Mouse (Mus musculus): ENCODE data around the gene Msh5.

The Msh5 gene

DNA sequence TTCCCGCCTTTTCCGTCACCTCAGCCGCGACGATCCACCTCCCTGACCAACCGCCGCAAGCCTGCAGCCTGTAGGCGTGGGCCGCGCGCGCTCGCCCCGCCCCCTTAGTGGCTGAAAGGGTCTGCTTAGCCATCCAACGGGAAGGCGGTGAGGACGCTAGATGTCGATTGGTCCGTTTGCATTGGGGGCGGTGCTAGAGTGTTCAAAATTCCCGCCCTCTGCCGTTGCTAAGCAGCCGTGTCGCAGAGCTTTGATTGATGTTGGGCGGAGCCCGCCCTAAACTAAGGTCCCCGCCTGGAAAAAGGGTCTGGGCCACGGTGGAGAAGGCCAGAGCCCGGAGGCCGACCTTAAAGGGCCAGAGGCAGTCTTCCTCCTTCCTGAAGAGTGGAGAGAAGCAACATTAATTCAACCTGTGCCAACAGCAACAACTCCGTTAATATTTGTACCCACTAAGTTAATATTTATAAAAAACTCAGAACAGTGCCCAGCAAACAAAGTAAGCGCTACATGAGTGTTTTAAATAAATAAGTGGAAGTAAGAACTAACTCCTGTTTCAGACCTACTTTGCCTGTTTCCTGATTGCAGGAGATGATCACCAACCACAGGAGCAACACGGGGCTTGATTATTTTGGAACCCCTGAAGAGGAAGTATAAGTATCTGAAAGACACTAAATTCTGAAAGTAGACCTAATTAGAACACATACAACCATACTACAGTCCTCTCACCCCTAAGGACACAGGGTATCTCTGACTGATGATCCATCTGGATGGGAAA lies at the start of gene Msh5:
Msh5 (minus strand) TSS at position 65 of the 775 bp plus-strand sequence.
- CTCF ChIA-PET = interaction anchor here (0.6 to 1.5 kb wide), 3 partner anchors 12 to 182 kb away, joined by 3 to 5 read pairs (median 5); partner anchors contain the start of genes Ddah2 and Sapcd1

DNA sequence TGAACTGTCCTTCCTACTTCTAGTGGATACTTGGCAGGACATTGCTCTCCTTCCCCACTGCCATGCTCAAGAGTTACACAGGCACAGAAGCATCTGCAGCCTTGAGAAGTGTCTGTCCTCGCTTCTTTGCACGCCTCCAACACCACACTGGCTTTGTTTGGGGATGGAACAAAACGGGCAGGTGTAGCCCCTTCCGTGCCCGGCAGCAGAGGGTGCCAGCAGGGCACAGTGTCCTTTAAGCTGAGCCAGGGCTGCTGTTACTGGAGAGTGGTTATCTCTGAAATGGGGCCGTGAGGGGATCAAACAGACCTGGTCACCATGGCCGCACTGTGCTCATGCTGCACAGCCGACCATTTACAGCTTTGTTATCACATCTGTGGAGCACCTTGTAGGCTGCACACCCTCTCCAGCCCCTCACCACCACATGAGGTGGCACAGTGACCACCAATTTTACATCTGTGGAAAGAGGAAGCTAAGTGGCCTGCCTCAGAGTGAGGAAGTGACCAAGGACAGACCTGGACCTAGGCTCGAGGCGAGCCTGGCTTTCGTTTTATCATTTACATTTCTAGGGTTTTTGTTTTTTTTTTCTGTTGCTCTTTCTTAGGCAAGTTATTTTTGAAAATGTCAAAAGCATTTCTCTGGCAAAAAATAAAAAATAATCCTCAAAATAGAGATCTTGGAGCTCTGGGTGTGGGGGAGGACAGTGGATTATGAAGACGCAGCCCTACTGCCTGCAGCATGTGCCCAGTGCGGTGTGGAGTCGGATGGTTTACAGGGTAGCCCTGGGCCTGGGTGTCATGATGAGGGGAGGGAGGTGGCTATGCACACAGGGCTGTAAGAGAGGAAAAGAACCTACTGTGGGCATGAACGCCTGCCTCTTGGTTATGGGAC lies 48.2 kb upstream of the Msh5 start:
- CTCF ChIA-PET = interaction anchor here (0.6 to 0.7 kb wide), 3 partner anchors 34 to 483 kb away, joined by 4 to 11 read pairs (median 6); no protein-coding TSS in a partner anchor

DNA sequence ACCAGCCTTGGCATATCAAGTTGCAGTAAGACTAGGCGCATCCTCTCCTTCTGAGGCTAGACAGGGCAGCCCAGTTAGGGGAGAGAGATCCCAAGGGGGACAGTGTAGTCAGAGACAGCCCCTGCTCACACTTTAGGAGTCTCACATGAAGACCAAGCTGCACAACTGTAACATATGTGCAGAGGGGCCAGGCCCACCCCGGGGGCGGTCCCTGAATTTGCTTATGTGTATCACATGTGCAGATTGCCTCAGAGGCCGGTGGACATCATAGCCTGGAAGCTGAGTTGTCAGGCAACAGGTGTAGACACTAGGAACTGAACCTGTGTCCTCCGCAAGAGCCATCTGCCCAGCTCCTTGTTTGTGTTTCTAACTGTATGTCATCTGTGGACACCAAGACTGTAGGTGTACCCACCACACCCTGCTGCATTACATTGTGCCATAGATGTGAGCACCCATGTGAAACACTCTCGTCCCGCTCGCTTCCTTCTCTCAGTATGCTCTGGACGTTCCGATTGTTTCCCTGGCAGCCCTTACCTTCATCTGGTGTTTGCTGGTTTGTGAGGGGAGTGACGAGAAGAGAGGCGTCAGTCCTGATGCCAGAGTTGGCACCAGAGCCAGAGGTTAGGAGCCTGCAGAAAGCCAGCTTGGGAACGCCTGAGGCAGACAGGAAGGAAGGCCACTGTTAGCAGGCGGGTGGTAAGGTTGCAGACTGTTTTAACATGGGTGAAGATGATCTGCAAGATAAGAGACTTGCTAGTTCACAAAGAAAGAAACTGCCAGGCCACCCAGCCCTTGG lies 46.1 kb upstream of the Msh5 start:
- CTCF ChIA-PET = no interaction called here

DNA sequence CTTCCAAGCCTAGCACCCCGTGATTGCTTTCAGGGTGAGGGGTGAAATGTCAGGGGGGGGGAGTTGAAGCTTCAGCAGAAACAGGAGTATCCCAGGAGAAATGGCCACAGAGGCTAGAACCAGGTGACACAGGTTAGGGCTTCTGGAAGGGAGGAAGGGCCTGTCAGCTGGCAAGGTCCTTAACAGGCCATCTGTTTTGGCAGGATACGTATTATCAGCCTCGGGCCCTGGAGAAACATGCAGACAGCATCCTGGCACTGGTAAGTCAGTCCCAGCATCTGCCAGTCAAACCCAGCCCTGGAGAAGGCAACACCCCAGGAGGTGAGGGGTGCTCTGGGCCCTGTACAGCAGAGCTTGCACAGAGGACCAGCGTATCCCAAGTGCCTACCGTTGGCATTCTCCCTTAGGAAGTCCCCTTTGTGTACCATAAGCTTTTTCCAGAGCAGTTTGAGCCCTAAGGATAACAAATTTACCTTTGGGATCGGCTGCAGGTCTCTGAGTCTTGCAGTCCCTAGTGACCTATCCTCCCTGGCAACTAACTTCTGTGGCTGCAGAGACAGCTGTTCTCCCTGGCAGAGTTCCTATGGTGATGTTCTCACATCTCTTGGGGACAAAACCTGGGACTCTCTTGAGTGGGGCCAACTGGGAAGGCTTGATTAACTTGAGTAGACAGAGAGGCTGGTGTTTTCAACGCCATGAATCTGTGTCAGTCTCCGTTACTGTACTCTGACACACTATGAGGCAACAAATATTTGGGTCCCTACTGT lies 43.8 kb upstream of the Msh5 start:
- CTCF ChIA-PET = interaction anchor here (0.6 kb wide), 1 partner anchor 41 kb away, joined by 3 read pairs; the partner anchor contains the start of gene Clic1

DNA sequence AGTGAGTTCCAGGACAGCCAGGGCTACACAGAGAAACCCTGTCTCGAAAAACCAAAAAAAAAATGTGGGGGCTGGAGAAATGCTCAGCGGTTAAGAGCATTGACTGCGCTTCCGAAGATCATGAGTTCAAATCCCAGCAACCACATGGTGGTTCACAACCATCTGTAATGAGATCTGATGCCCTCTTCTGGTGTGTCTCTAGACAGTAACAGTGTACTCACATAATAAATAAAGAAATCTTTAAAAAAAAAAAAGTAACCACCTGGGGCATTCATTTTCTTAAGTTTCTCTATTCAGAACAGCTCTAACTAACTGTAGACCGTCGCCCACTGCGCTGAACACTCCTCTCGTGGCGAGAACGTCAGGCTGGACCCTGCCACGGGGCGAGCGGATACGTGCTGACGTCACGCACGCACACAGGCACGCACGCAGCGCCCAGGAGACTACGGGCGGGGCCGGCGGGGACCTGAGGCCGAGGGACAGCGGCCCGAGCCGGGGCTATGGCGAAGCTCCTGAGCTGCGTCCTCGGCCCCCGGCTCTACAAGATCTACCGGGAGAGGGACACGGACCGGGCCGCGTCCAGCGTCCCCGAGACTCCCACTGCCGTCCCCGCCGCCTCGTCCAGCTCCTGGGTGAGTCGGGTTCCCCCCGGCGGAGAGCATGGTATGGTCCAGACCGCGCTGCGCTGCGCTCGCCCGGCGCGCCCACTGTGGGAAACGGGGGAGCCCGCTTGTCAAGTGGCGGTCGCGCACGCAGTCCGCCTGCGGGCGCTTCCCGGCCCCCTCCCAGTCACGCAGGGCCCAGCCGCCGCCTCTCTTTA lies 42.5 kb upstream of the Msh5 start, which contains the start of gene Abhd16a:
Abhd16a (plus strand) TSS at position 439 of the 820 bp plus-strand sequence.
- CTCF ChIA-PET = interaction anchor here (0.6 kb wide), 1 partner anchor 141 kb away, joined by 3 read pairs; no protein-coding TSS in a partner anchor

DNA sequence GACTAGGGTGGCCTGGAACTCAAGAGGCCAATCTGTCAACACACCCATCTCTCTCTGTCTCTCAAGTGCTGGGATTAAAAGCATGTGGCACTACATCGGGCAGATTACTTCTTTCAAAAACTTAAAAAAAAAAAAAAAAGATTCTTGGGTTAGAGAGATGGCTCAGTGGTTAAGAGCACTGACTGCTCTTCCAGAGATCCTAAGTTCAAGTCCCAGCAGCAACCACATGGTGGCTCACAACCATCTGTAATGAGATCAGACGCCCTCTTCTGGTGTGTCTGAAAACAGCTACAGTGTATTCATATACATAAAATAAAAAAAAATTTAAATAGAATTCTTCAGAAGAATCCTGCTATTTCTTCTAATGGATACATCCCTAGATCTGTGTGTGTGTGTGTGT lies 41.6 kb upstream of the Msh5 start:
- CTCF ChIA-PET = interaction anchor here (0.7 kb wide), 1 partner anchor 82 kb away, joined by 4 read pairs; no protein-coding TSS in a partner anchor

DNA sequence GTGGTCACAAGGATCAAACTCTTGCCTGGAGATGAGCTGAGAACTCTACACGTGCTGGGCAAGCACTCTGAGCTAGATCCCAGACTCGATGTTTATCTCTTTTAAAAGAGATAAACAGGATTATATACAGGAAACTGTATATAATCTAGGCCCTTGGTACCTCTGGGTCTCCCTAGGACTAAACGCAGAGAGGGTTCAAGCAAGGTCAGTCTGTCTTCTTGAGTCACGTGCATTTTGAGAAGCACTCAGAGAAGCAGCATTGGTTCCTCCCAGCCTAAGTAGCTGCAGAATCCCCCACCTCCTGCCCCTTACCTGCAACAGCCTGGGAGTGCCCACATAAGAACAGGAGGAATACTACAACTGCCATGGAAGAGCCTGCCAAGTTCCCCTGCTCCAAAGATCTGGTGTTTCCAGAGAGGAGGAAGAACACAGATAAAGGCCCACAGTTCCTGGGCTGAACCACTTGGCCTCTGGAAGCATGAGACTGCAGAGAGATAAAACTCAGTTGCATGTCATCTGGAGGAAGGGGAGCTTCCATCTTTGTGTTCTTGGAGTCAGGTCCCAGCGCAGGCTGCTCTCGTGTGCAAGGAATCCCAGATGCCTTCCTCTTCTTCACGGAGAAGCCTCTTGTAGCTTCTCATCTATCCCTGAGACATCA lies 38.8 kb upstream of the Msh5 start, which contains the start of gene Ly6g6f:
Ly6g6f (minus strand) TSS at position 403 of the 658 bp plus-strand sequence.
- CTCF ChIA-PET = interaction anchor here (0.6 kb wide), 1 partner anchor 960 kb away, joined by 3 read pairs; no protein-coding TSS in a partner anchor

DNA sequence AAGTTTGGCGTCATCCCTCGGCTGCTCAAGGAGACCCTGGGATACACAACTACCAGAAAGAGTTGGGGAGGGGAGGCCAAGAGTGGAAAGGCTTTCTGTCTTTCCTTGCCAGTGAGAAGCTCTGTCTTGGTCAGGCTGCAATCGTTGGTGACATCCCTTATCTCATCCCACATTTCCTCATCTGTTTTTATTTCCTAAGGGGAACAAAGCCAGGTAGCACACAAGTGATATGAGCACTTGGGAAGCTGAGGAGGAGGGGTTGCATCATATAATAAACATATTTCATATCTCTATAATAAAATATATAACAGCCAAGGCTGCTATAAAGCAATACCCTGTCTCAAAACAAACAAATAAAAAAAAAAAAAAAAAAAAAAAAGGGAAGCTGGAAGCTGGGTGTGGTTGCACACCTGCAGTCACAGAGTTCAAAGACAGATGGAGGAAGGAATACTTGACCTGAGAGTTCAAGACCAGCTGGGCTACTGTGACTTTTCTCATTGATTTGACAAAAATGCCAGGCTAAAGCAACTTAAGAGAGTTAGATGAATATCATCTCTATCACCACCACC lies 37.5 kb upstream of the Msh5 start:
- CTCF ChIA-PET = interaction anchor here (0.7 kb wide), 1 partner anchor 102 kb away, joined by 10 read pairs; the partner anchor contains the start of gene Lsm2

DNA sequence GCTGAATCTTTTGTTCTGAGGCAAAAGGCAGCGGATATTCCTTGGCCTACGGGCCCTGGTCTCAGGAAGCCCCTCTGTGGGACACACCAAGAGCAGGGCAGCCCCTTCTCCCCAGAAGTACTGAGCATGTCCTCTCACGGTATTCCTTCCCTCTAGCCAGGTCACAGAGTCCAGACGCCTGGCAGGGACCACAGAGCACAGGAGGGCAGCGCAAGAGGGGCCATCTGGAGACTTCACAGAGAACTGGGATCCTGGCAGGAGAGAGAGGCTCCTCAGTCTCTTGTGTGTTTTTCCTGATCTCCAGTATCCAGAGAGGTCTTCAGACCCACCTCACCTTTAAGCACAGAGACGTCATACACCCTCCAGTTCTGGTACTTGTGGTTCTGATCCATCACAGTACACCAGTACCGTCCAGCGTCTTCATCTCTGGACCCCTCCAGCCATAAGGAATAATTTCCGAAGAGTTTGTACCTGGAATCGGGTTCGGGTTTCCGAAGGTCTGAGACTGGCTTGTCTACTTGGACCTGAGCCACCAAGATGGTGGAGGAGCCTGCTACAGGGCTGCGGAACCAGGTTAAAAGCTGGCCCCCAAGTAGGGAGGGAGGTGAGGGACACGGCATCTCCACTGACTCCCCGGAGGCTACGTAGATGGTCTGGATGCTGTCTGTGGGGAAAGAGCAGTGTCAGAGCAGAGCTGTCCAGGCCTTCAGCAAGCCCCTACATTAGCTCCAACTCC lies 36.5 kb upstream of the Msh5 start:
- CTCF ChIA-PET = no interaction called here

DNA sequence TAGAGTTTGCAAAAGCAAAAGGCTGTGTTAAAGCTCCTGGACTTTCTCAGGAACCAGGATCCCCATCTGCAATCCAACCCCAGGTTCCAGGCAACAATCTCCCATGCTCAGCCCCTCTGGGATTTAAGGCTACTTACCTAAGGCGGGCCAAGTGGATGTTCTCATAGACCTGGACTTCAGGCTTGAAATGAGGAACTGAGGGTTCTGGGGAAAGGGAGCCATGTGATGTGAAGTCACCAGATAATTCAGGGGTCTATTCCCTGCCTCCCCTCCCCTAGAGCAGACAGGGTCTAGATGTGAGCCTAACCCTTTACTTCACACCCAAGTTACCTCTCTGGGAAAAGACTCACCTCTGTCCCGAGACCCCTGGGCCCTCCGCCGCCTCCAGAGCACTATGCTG lies 34.2 kb upstream of the Msh5 start:
- CTCF ChIA-PET = no interaction called here

DNA sequence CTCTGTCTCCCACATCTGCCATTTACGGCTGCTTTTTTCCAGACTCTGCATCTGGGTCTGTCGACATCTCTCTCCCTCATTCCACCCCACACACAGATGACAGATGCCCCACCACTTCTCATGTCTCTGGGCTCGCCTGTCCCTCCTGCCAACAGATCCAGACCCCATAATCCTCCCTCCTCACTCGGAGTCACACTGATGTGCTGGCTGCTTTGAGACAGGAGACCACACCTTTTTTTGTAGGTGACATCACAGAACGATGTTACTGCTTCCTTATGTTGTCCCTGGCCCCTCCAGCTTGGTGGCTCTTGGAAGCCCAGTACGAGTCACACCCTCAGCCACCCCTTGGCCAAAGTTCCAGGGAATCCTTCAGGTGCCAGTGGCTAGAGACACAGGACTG lies 33.7 kb upstream of the Msh5 start:
- CTCF ChIA-PET = no interaction called here

DNA sequence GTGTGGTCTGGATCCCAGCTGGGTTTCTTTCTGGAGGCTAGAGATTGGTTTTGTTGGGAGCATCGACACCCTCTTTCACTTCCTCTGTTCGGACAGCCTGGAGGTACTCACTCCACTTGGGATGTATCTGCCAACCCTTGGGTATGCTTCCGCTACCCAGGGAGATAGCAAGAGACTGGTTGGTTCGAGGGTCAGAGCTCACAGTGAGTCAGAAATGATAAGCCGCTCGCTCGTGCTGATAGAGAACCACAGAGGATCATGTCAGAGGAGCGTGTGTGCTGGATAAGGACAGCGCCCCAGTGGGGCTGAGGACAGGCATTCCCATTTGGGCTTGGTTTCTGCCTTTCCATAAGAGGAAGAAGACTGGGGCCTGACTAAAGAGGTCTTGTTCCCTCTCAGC lies 33.2 kb upstream of the Msh5 start:
- CTCF ChIA-PET = interaction anchor here (0.7 kb wide), 1 partner anchor 67 kb away, joined by 3 read pairs; no protein-coding TSS in a partner anchor

DNA sequence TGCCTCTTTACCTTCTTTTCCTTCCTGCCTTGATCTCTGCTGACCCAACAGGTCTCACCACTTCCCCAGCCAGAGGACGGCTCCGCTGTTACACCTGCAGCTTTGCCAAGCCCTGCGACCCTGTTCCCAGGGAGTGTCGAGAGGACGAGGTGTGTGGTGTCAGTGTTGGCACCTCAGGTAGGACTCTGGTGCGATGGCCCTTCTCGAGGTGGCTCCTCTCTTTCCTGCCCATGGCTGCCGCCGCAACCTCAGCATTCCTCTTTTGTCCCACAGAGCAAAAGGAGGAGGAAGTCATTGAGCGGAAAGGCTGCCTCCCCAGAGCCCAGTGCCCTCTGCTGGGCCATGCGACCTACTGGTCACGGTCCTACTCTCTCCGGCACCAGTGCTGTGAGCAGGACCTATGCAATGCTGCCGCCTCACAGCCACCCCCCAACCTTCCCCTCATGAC lies 31.3 kb upstream of the Msh5 start, which contains the start of gene Ly6g6d:
Ly6g6d (minus strand) TSS at position 280 of the 448 bp plus-strand sequence.
- CTCF ChIA-PET = no interaction called here

DNA sequence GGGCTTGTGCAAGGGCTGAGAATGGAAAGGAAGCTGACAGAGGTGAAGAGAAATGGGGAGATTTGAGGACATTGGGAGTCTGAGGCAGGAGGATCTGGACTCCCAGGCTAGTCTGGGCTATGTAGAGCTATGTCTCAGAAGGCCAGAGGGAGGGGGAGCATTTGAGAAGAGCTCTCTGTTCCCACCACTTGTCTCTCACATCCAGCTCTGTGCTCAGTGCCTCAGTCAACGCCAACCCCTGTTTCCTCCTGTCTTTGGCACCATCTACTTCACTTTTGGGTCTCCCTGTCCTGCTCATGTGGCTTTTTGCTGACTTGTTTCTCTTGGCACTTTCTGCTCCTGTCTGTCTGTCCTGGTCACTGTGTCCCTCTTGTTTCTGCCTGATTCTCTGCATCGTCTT lies 30.7 kb upstream of the Msh5 start:
- CTCF ChIA-PET = no interaction called here

DNA sequence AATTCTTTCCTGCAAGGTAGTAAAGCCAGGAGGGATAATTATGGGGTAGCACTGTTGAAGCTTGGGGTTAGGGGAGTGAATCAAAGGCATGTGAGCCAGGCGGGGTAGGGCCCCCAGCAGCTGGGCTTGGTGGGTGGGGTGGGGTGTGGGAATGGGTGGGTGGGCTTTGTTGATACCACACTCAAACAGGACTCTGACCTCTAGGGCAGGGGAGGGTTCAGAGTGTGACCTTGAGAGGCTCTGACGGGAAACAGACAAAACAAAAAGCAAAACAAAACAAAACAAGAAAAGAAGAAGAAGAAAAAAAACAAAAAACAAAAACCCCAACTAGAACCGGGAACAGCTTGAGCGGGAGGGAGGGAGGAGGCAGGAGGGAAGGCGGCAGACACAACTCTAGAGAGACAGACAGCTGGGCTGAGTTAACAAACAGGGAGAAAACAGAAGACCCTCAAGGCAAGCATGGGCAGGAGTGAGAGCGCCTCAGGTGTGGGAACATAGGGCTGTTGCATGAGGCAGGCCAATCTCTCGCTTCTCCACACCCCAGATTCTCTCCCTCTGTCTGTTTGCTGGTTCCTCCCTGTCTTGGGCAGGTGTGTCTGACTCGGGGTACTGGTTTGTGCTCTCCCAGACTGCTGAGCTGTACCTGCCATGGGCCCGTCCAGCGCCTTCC lies 30.1 kb upstream of the Msh5 start, which contains the start of gene Ly6g6e:
Ly6g6e (plus strand) TSS at position 396 of the 670 bp plus-strand sequence.
- CTCF ChIA-PET = no interaction called here

DNA sequence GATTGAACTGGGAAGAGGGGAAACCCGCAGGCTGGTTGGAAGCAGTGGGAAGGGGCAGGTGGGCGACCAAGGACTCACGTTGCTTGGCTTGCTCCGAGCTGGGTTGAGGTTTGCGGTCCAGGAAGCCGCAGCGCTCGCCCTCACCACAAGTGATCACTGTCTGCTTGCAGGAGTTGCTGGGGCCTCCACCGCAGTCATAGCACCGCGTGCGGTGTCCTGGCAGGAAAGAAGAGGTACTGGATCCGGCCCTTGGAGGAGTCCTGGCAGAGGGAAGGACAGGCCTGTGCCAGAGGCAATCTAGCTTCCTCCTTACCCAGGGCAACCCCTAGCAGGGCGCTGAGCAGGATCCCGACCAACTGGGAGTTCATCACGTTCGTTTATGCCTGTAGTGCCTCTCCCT lies 27.6 kb upstream of the Msh5 start:
- CTCF ChIA-PET = no interaction called here

DNA sequence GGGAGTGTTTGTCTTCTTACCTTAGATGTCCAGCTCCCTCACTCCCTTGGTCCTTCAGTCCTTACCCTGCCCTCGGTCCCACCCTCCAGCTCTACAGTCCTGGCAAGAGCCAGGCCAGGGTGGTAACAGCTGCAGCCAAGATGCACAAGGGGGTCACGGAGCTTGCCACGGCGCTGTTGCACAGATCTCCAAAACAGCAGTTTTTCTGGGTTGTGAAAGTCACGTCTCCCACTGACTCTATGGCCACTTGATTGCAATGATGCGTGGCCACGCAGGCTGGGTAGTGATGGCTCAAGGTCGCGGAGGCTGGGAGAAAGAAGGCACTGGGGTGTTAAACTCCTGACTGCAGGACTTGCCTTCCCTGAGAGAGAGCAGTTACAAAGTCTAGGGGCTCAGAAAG lies 24.9 kb upstream of the Msh5 start:
- CTCF ChIA-PET = no interaction called here

All from spleen, embryonic (tissue).